In the genomic region with DNA sequence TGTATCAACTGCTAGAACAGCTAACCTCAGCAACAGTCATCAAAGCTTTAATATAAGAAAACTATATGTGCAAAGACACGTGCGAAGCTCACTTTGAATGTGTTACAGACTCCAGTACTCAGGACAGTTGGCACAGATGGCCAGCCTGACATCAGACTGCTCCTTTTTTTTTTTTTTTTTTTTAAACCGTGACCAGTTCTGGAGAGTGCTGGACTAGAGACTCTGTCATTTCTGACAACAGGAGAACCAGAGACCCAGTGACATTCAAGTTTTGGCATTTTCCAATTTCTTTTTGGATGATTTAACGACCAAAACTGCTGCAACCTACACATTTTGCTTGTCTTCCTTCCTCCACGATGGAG, we compare ENCODE assay signal across 9 mouse cellular contexts.
A peak's percentile ranks its signal among the peaks of the same experiment; 100 is the strongest.
DNase-seq lines count a peak whose midpoint lies in the region; ATAC-seq lines count a peak whose summit lies in the region.
"Had no signal": no experiment of that assay in that cellular context is flagged by ENCODE, and none has a peak within 500 bp of the region (broad histone marks: within the 10 kb centered on the region; RNA-seq: fewer than 3 reads in every experiment).

No protein-coding gene starts in this region.

- no peaks in the 10 kb centered on the region for H3K9me3 ChIP-seq in hindbrain, embryonic 15.5 days
- H3K9me3 ChIP-seq in hindbrain, embryonic 13.5 days: no peaks in the 10 kb centered on the region
- H3K9me3 ChIP-seq in midbrain, embryonic 16.5 days (replicated peaks; ENCODE audit: control insufficient read depth, low read length, poor library complexity, severe bottlenecking): no peaks in the 10 kb centered on the region
- H3K9me3 ChIP-seq in midbrain, embryonic 13.5 days: no peaks in the 10 kb centered on the region
- H3K9me3 ChIP-seq in neural tube, embryonic 14.5 days (ENCODE audit: control insufficient read depth, low read length): no peaks in the 10 kb centered on the region

- H3K36me3 ChIP-seq in hindbrain, embryonic 15.5 days: no peaks in the 10 kb centered on the region
- no peaks in the 10 kb centered on the region for H3K36me3 ChIP-seq in hindbrain, embryonic 13.5 days
- no peaks in the 10 kb centered on the region for H3K36me3 ChIP-seq in midbrain, embryonic 16.5 days (ENCODE audit: control insufficient read depth, insufficient read depth, low read length)
- no peaks in the 10 kb centered on the region for H3K36me3 ChIP-seq in midbrain, embryonic 13.5 days
- no peaks in the 10 kb centered on the region for H3K36me3 ChIP-seq in neural tube, embryonic 14.5 days (ENCODE audit: control insufficient read depth, insufficient read depth, low read length)

- no peak overlapping the region; the same call in 1 of the 2 replicates for H3K4me2 ChIP-seq in hindbrain, embryonic 15.5 days
- H3K4me2 ChIP-seq in hindbrain, embryonic 13.5 days: no peak overlapping the region
- no peak overlapping the region for H3K4me2 ChIP-seq in midbrain, embryonic 16.5 days (ENCODE audit: low read length)
- no peak overlapping the region for H3K4me2 ChIP-seq in midbrain, embryonic 13.5 days (replicated peaks)
- H3K4me2 ChIP-seq in neural tube, embryonic 14.5 days (ENCODE audit: low read depth, low read length): no peak overlapping the region

- no peaks in the 10 kb centered on the region for H3K27me3 ChIP-seq in hindbrain, embryonic 15.5 days
- no peaks in the 10 kb centered on the region for H3K27me3 ChIP-seq in hindbrain, embryonic 13.5 days
- no peaks in the 10 kb centered on the region for H3K27me3 ChIP-seq in midbrain, embryonic 16.5 days (ENCODE audit: control insufficient read depth, insufficient read depth, low read depth, low read length)
- no peaks in the 10 kb centered on the region for H3K27me3 ChIP-seq in midbrain, embryonic 13.5 days
- no peaks in the 10 kb centered on the region for H3K27me3 ChIP-seq in neural tube, embryonic 14.5 days (ENCODE audit: control insufficient read depth, insufficient read depth, low read length)

- peaks cover 4% of the 10 kb centered on the region; the same call in 1 of the 2 replicates for H3K4me1 ChIP-seq in hindbrain, embryonic 15.5 days (replicated peaks)
- H3K4me1 ChIP-seq in hindbrain, embryonic 13.5 days (replicated peaks): peaks cover 12% of the 10 kb centered on the region; the same call in 1 of the 2 replicates
- H3K4me1 ChIP-seq in midbrain, embryonic 16.5 days (ENCODE audit: control insufficient read depth, insufficient read depth, low read length): no peaks in the 10 kb centered on the region; the same call in 1 of the 2 replicates
- peaks cover 10% of the 10 kb centered on the region; the same call in 1 of the 2 replicates for H3K4me1 ChIP-seq in midbrain, embryonic 13.5 days (replicated peaks)
- H3K4me1 ChIP-seq in neural tube, embryonic 14.5 days (ENCODE audit: control insufficient read depth, insufficient read depth, low read length): peaks cover 7% of the 10 kb centered on the region

- H3K9ac ChIP-seq in hindbrain, embryonic 15.5 days: no peak overlapping the region
- H3K9ac ChIP-seq in hindbrain, embryonic 13.5 days: no peak overlapping the region
- H3K9ac ChIP-seq in midbrain, embryonic 16.5 days (ENCODE audit: low read depth, low read length): no peak overlapping the region
- no peak overlapping the region for H3K9ac ChIP-seq in midbrain, embryonic 13.5 days (replicated peaks)
- H3K9ac ChIP-seq in neural tube, embryonic 14.5 days (replicated peaks; ENCODE audit: low read depth, low read length): no peak overlapping the region
- H3K9ac ChIP-seq: liver, embryonic 14.5 days had no signal

- DNase-seq in cerebellum, postnatal 25 days: peak; percentile 51 to 61
- no peak for DNase-seq in retina, postnatal 1 day
- DNase-seq: right cerebral cortex, postnatal 14 days had no signal

- 49% methylated on average over 5 of the region's 5 CpGs for WGBS in hindbrain, embryonic 15.5 days
- WGBS in hindbrain, embryonic 13.5 days: 51% methylated on average over 5 of the region's 5 CpGs
- WGBS in midbrain, embryonic 16.5 days: 52% methylated on average over 5 of the region's 5 CpGs
- 68% methylated on average over 5 of the region's 5 CpGs for WGBS in midbrain, embryonic 13.5 days
- 34% methylated on average over 5 of the region's 5 CpGs for WGBS in neural tube, embryonic 14.5 days

- ATAC-seq in hindbrain, embryonic 15.5 days (ENCODE audit: low FRiP score, low read depth): peak; percentile 59; the same call in 1 of the 2 replicates
- ATAC-seq in hindbrain, embryonic 13.5 days (ENCODE audit: low FRiP score): no peak
- peak; percentile 57 for ATAC-seq in midbrain, embryonic 16.5 days
- ATAC-seq in midbrain, embryonic 13.5 days: no peak
- peak; percentile 57; the same call in 1 of the 2 replicates for ATAC-seq in neural tube, embryonic 14.5 days (ENCODE audit: low read depth)

- H3K27ac ChIP-seq in hindbrain, embryonic 15.5 days (replicated peaks): no peak overlapping the region
- no peak overlapping the region for H3K27ac ChIP-seq in hindbrain, embryonic 13.5 days
- no peak overlapping the region for H3K27ac ChIP-seq in midbrain, embryonic 16.5 days (ENCODE audit: low read length)
- H3K27ac ChIP-seq in midbrain, embryonic 13.5 days: no peak overlapping the region
- no peak overlapping the region; the same call in 1 of the 2 replicates for H3K27ac ChIP-seq in neural tube, embryonic 14.5 days (ENCODE audit: low read depth, low read length)
- H3K27ac ChIP-seq: liver, embryonic 14.5 days had no signal

- no peak overlapping the region for H3K4me3 ChIP-seq in hindbrain, embryonic 15.5 days
- H3K4me3 ChIP-seq in hindbrain, embryonic 13.5 days: no peak overlapping the region
- no peak overlapping the region for H3K4me3 ChIP-seq in midbrain, embryonic 16.5 days (ENCODE audit: low read depth, low read length)
- H3K4me3 ChIP-seq in midbrain, embryonic 13.5 days (replicated peaks): no peak overlapping the region
- no peak overlapping the region for H3K4me3 ChIP-seq in neural tube, embryonic 14.5 days (ENCODE audit: low read depth, low read length)

Comparison
In these comparisons a context has a peak if more than half of its experiments do, and no peak if none do; other contexts are left out.
1. ATAC-seq: peak in hindbrain, embryonic 15.5 days (single experiment), midbrain, embryonic 16.5 days (single experiment) and neural tube, embryonic 14.5 days (single experiment); none in hindbrain, embryonic 13.5 days (single experiment) and midbrain, embryonic 13.5 days (single experiment).